Mouse (Mus musculus) liver, embryonic 16.5 days (tissue): Measurements from ENCODE around the gene E2f7. TPM values are rescaled to one million over a fixed set of nuclear protein-coding genes. Genes with fewer than 3 reads are reported as not detected.

ENCODE experiments used
- ATAC-seq: fragments of 200-750 bp; cut with Nextera tagmentation; 2 replicates; pipeline ENCODE4 v1.8.0; 2017; ENCODE audit warnings: low read depth, mild to moderate bottlenecking, moderate number of reproducible peaks, moderate library complexity
- H3K27ac ChIP-seq: fragments of 300-500 bp; sonication (generic); 2 replicates; pipeline ENCODE4 v1.5.1; 2014; ENCODE audit warnings: mild to moderate bottlenecking, low read length
- H3K27me3 ChIP-seq: fragments of 300-500 bp; sonication (generic); 2 replicates; pipeline ENCODE4 v1.6.1; 2014; ENCODE audit warnings: low read depth, low read length, mixed read lengths; ENCODE audit not compliant: control insufficient read depth, insufficient read depth
- H3K36me3 ChIP-seq: fragments of 300-500 bp; sonication (generic); 2 replicates; pipeline ENCODE4 v1.6.1; 2014; ENCODE audit warnings: mild to moderate bottlenecking; ENCODE audit not compliant: control insufficient read depth, insufficient read depth
- H3K4me1 ChIP-seq: fragments of 300-500 bp; sonication (generic); 2 replicates; pipeline ENCODE4 v1.6.1; 2014; ENCODE audit warnings: low read depth, low read length, mixed read lengths; ENCODE audit not compliant: control insufficient read depth
- H3K4me2 ChIP-seq: fragments of 300-500 bp; sonication (generic); 2 replicates; pipeline ENCODE4 v1.6.1; 2014; ENCODE audit warnings: low read depth, low read length, mixed read lengths
- H3K4me3 ChIP-seq: fragments of 300-500 bp; sonication (generic); 2 replicates; pipeline ENCODE4 v1.5.1; 2014; ENCODE audit warnings: low read depth, mild to moderate bottlenecking, low read length
- H3K9ac ChIP-seq: fragments of 300-500 bp; sonication (generic); 2 replicates; pipeline ENCODE4 v1.6.1; 2014; ENCODE audit warnings: low read depth, low read length
- H3K9me3 ChIP-seq: fragments of 300-500 bp; sonication (generic); replicated peaks from 2 replicates; pipeline ENCODE4 v1.6.1; 2016; ENCODE audit warnings: low read length; ENCODE audit not compliant: control insufficient read depth
- WGBS: fragments of 180-500 bp; shearing (Covaris S2); extraction: QIAGEN DNeasy Blood & Tissue Kit; methylation state at CpG from one replicate; pipeline ENCODE4 v1.1.7; 2014; ENCODE audit not compliant: insufficient replicate concordance; 5-methylcytosine and 5-hydroxymethylcytosine counted together
- polyA plus RNA-seq: library from polyadenylated mRNA; unstranded; fragments of >200 nt; fragmentation: Nextera tagmentation; extraction: Ambion mirVana; gene quantifications from 2 replicates; pipeline ENCODE4 v1.2.1, GENCODE M21; 2015

The E2f7 gene
- polyA plus RNA-seq = 6.6 and 7.8 TPM in 2 replicates

GRCm38 (mm10) chr10:110744686-110745639, at the start of gene E2f7:
Gene E2f7, plus strand, starts transcription at chr10:110745439.
- Histone ChIP-seq H3K4me2 (peak within 1 kb of the TSS; percentile 97), H3K9ac (peak within 1 kb of the TSS; percentile 90), H3K4me3 (peak within 1 kb of the TSS; percentile 94), H3K36me3 (peaks cover 17% of the 10 kb centered on the region), H3K4me1 (peaks cover 8% of the 10 kb centered on the region), H3K9me3 (no peaks in the 10 kb centered on the region), H3K27me3 (peaks cover 10% of the 10 kb centered on the region), H3K27ac (peak within 1 kb of the TSS; percentile 72)
- peak; percentile 96 for ATAC-seq
- under 1% methylated on average over 86 of the region's 98 CpGs for WGBS

- no peaks in the 10 kb centered on the region for H3K9me3 ChIP-seq
- H3K36me3 ChIP-seq = no peaks in the 10 kb centered on the region
- 32% methylated on average over 1 of the region's 1 CpGs for WGBS
- H3K4me1 ChIP-seq = no peaks in the 10 kb centered on the region
- H3K4me2 ChIP-seq = no peak overlapping the region
- H3K4me3 ChIP-seq = no peak overlapping the region
- no peaks in the 10 kb centered on the region for H3K27me3 ChIP-seq
- no peak overlapping the region for H3K27ac ChIP-seq
- no peak overlapping the region for H3K9ac ChIP-seq
- ATAC-seq = no peak
These were observed 44.0 kb upstream of the E2f7 start for GRCm38 (mm10) chr10:110701276-110701675.

- ATAC-seq = no peak
- no peaks in the 10 kb centered on the region for H3K9me3 ChIP-seq
- H3K4me1 ChIP-seq = no peaks in the 10 kb centered on the region
- 43% methylated on average over 9 of the region's 9 CpGs for WGBS
- H3K36me3 ChIP-seq = no peaks in the 10 kb centered on the region
- no peak overlapping the region for H3K4me2 ChIP-seq
- no peak overlapping the region for H3K9ac ChIP-seq
- no peaks in the 10 kb centered on the region for H3K27me3 ChIP-seq
- no peak overlapping the region for H3K4me3 ChIP-seq
- no peak overlapping the region for H3K27ac ChIP-seq
These were observed 39.6 kb upstream of the E2f7 start for GRCm38 (mm10) chr10:110705672-110706071.

- no peak overlapping the region for H3K9ac ChIP-seq
- H3K4me1 ChIP-seq = no peaks in the 10 kb centered on the region
- no peak overlapping the region for H3K4me3 ChIP-seq
- H3K4me2 ChIP-seq = no peak overlapping the region
- no peaks in the 10 kb centered on the region for H3K27me3 ChIP-seq
- no peaks in the 10 kb centered on the region for H3K9me3 ChIP-seq
- peak; percentile 89 for ATAC-seq
- no peaks in the 10 kb centered on the region for H3K36me3 ChIP-seq
- 40% methylated on average over 16 of the region's 16 CpGs for WGBS
- H3K27ac ChIP-seq = peak overlapping the region; percentile 63
These were observed 37.7 kb upstream of the E2f7 start for GRCm38 (mm10) chr10:110707390-110708113.

- Histone ChIP-seq H3K27me3 (no peaks in the 10 kb centered on the region), H3K4me2 (no peak overlapping the region), H3K9me3 (no peaks in the 10 kb centered on the region), H3K9ac (no peak overlapping the region), H3K4me1 (no peaks in the 10 kb centered on the region), H3K27ac (no peak overlapping the region), H3K36me3 (no peaks in the 10 kb centered on the region), H3K4me3 (no peak overlapping the region)
- ATAC-seq = no peak
- 67% methylated on average over 10 of the region's 10 CpGs for WGBS
These were observed 28.4 kb upstream of the E2f7 start for GRCm38 (mm10) chr10:110716887-110717286.

GRCm38 (mm10) chr10:110726431-110726830, 18.8 kb upstream of the E2f7 start:
- WGBS = 63% methylated on average over 15 of the region's 15 CpGs
- H3K27me3 ChIP-seq = no peaks in the 10 kb centered on the region

GRCm38 (mm10) chr10:110727816-110728215, 17.4 kb upstream of the E2f7 start:
- ATAC-seq = no peak
- H3K36me3 ChIP-seq = no peaks in the 10 kb centered on the region
- H3K9me3 ChIP-seq = no peaks in the 10 kb centered on the region
- H3K27me3 ChIP-seq = no peaks in the 10 kb centered on the region
- no peaks in the 10 kb centered on the region for H3K4me1 ChIP-seq
- no peak overlapping the region for H3K4me3 ChIP-seq
- no peak overlapping the region for H3K4me2 ChIP-seq
- H3K27ac ChIP-seq = no peak overlapping the region
- H3K9ac ChIP-seq = no peak overlapping the region
- WGBS = 43% methylated on average over 4 of the region's 4 CpGs

More at GRCm38 (mm10) chr10:110726431-110726830, 18.8 kb upstream of the E2f7 start:
- Histone ChIP-seq H3K9ac (no peak overlapping the region), H3K4me3 (no peak overlapping the region), H3K4me2 (no peak overlapping the region), H3K27ac (no peak overlapping the region), H3K4me1 (no peaks in the 10 kb centered on the region), H3K9me3 (no peaks in the 10 kb centered on the region), H3K36me3 (no peaks in the 10 kb centered on the region)
- ATAC-seq = no peak

GRCm38 (mm10) chr10:110733343-110733742, 11.9 kb upstream of the E2f7 start:
- no peak overlapping the region for H3K9ac ChIP-seq
- no peaks in the 10 kb centered on the region for H3K9me3 ChIP-seq
- H3K27ac ChIP-seq = no peak overlapping the region
- H3K36me3 ChIP-seq = no peaks in the 10 kb centered on the region
- no peaks in the 10 kb centered on the region for H3K27me3 ChIP-seq
- 8% methylated on average over 6 of the region's 6 CpGs for WGBS
- H3K4me3 ChIP-seq = no peak overlapping the region
- ATAC-seq = peak; percentile 48
- H3K4me1 ChIP-seq = no peaks in the 10 kb centered on the region
- no peak overlapping the region for H3K4me2 ChIP-seq

GRCm38 (mm10) chr10:110743701-110744100, 1.5 kb upstream of the E2f7 start:
- H3K27me3 ChIP-seq = peaks cover 10% of the 10 kb centered on the region
- H3K36me3 ChIP-seq = peaks cover 4% of the 10 kb centered on the region; the same call in 1 of the 2 replicates
- H3K4me1 ChIP-seq = peaks cover 8% of the 10 kb centered on the region
- H3K27ac ChIP-seq = no peak overlapping the region
- H3K9ac ChIP-seq = no peak overlapping the region
- H3K4me3 ChIP-seq = no peak overlapping the region
- no peak overlapping the region for H3K4me2 ChIP-seq
- no peaks in the 10 kb centered on the region for H3K9me3 ChIP-seq
- 81% methylated on average over 6 of the region's 6 CpGs for WGBS
- ATAC-seq = no peak
